Mouse (Mus musculus): ENCODE data around the gene Cdh13. TPM values are rescaled to one million over a fixed set of nuclear protein-coding genes. Genes with fewer than 3 reads are reported as not detected.

Gene Cdh13
- polyA plus RNA-seq, 1 experiment from 2014 or later = 1.5 TPM

GRCm38 (mm10) chr8:118393909-118394650 is 110.5 kb downstream of the Cdh13 start:
- Histone ChIP-seq H3K27ac (no peak overlapping the region), H3K27me3 (replicated peaks) (no peaks in the 10 kb centered on the region), H3K4me2 (no peak overlapping the region), H3K9ac (no peak overlapping the region), H3K9me3 (replicated peaks) (0 out of 2 replicates have a peak, but pooled peaks cover 3% of the 10 kb centered on the region), H3K4me3 (no peak overlapping the region), H3K4me1 (no peaks in the 10 kb centered on the region), H3K36me3 (no peaks in the 10 kb centered on the region)
- ATAC-seq = no peak
- 59% methylated on average over 7 of the region's 7 CpGs for WGBS (ENCODE audit: insufficient replicate concordance)

- H3K27me3 ChIP-seq (replicated peaks) = no peaks in the 10 kb centered on the region
- H3K9me3 ChIP-seq (replicated peaks) = 0 out of 2 replicates have a peak, but pooled peaks cover 2% of the 10 kb centered on the region
- H3K9ac ChIP-seq = no peak overlapping the region
- no peak overlapping the region for H3K4me3 ChIP-seq
- H3K27ac ChIP-seq = no peak overlapping the region
- H3K4me1 ChIP-seq = no peaks in the 10 kb centered on the region
- ATAC-seq = no peak
- WGBS (ENCODE audit: insufficient replicate concordance) = 59% methylated on average over 4 of the region's 4 CpGs
- no peak overlapping the region for H3K4me2 ChIP-seq
- H3K36me3 ChIP-seq = no peaks in the 10 kb centered on the region
Measured at GRCm38 (mm10) chr8:118395178-118395577, 111.6 kb downstream of the Cdh13 start.

GRCm38 (mm10) chr8:118404836-118405235 is 121.3 kb downstream of the Cdh13 start:
- H3K4me3 ChIP-seq = no peak overlapping the region

GRCm38 (mm10) chr8:118407322-118407721 is 123.8 kb downstream of the Cdh13 start:
- Histone ChIP-seq H3K27me3 (replicated peaks) (no peaks in the 10 kb centered on the region), H3K4me2 (no peak overlapping the region), H3K4me1 (no peaks in the 10 kb centered on the region), H3K27ac (no peak overlapping the region), H3K9me3 (replicated peaks) (no peaks in the 10 kb centered on the region), H3K36me3 (no peaks in the 10 kb centered on the region), H3K4me3 (no peak overlapping the region), H3K9ac (no peak overlapping the region)
- 55% methylated on average over 6 of the region's 6 CpGs for WGBS (ENCODE audit: insufficient replicate concordance)
- no peak for ATAC-seq

More at GRCm38 (mm10) chr8:118404836-118405235, 121.3 kb downstream of the Cdh13 start:
- H3K4me2 ChIP-seq = no peak overlapping the region
- no peaks in the 10 kb centered on the region for H3K36me3 ChIP-seq
- 81% methylated on average over 3 of the region's 3 CpGs for WGBS (ENCODE audit: insufficient replicate concordance)
- no peak overlapping the region for H3K27ac ChIP-seq
- no peaks in the 10 kb centered on the region for H3K4me1 ChIP-seq
- no peaks in the 10 kb centered on the region for H3K9me3 ChIP-seq (replicated peaks)
- no peak overlapping the region for H3K9ac ChIP-seq
- no peaks in the 10 kb centered on the region for H3K27me3 ChIP-seq (replicated peaks)
- ATAC-seq = no peak

GRCm38 (mm10) chr8:118409396-118409795 is 125.9 kb downstream of the Cdh13 start:
- Histone ChIP-seq H3K27me3 (replicated peaks) (no peaks in the 10 kb centered on the region), H3K4me1 (no peaks in the 10 kb centered on the region), H3K9ac (no peak overlapping the region), H3K36me3 (no peaks in the 10 kb centered on the region), H3K9me3 (replicated peaks) (no peaks in the 10 kb centered on the region), H3K27ac (no peak overlapping the region), H3K4me2 (no peak overlapping the region), H3K4me3 (no peak overlapping the region)
- WGBS (ENCODE audit: insufficient replicate concordance) = 57% methylated on average over 3 of the region's 3 CpGs
- ATAC-seq = no peak

- ATAC-seq = no peak
- no peaks in the 10 kb centered on the region for H3K9me3 ChIP-seq (replicated peaks)
- WGBS (ENCODE audit: insufficient replicate concordance) = 68% methylated on average over 4 of the region's 4 CpGs
- H3K27me3 ChIP-seq (replicated peaks) = no peaks in the 10 kb centered on the region
- H3K4me1 ChIP-seq = no peaks in the 10 kb centered on the region
- H3K4me3 ChIP-seq = no peak overlapping the region
- no peak overlapping the region for H3K4me2 ChIP-seq
- H3K9ac ChIP-seq = no peak overlapping the region
- H3K27ac ChIP-seq = no peak overlapping the region
- no peaks in the 10 kb centered on the region for H3K36me3 ChIP-seq
Measured at GRCm38 (mm10) chr8:118410341-118410970, 126.9 kb downstream of the Cdh13 start.

GRCm38 (mm10) chr8:118415672-118416071 is 132.1 kb downstream of the Cdh13 start:
- no peak overlapping the region for H3K27ac ChIP-seq
- WGBS (ENCODE audit: insufficient replicate concordance) = 77% methylated on average over 7 of the region's 7 CpGs
- H3K36me3 ChIP-seq = no peaks in the 10 kb centered on the region
- no peaks in the 10 kb centered on the region for H3K9me3 ChIP-seq (replicated peaks)
- ATAC-seq = no peak
- no peaks in the 10 kb centered on the region for H3K27me3 ChIP-seq (replicated peaks)
- H3K9ac ChIP-seq = no peak overlapping the region
- H3K4me2 ChIP-seq = no peak overlapping the region
- no peak overlapping the region for H3K4me3 ChIP-seq
- H3K4me1 ChIP-seq = no peaks in the 10 kb centered on the region

- Histone ChIP-seq H3K4me2 (no peak overlapping the region), H3K9me3 (replicated peaks) (no peaks in the 10 kb centered on the region), H3K36me3 (no peaks in the 10 kb centered on the region), H3K9ac (no peak overlapping the region), H3K27ac (no peak overlapping the region), H3K4me3 (no peak overlapping the region), H3K27me3 (replicated peaks) (no peaks in the 10 kb centered on the region), H3K4me1 (no peaks in the 10 kb centered on the region)
- ATAC-seq = no peak
- WGBS (ENCODE audit: insufficient replicate concordance) = 74% methylated on average over 4 of the region's 4 CpGs
Measured at GRCm38 (mm10) chr8:118416811-118417355, 133.3 kb downstream of the Cdh13 start.

- H3K4me1 ChIP-seq = no peaks in the 10 kb centered on the region
- ATAC-seq = no peak
- H3K36me3 ChIP-seq = no peaks in the 10 kb centered on the region
- H3K4me2 ChIP-seq = no peak overlapping the region
- no peak overlapping the region for H3K9ac ChIP-seq
- 78% methylated on average over 10 of the region's 10 CpGs for WGBS (ENCODE audit: insufficient replicate concordance)
- no peaks in the 10 kb centered on the region for H3K27me3 ChIP-seq (replicated peaks)
- H3K4me3 ChIP-seq = no peak overlapping the region
- H3K9me3 ChIP-seq (replicated peaks) = no peaks in the 10 kb centered on the region
- H3K27ac ChIP-seq = no peak overlapping the region
Measured at GRCm38 (mm10) chr8:118422624-118423023, 139.1 kb downstream of the Cdh13 start.

- Histone ChIP-seq H3K27me3 (replicated peaks) (no peaks in the 10 kb centered on the region), H3K4me1 (no peaks in the 10 kb centered on the region), H3K4me3 (no peak overlapping the region), H3K4me2 (no peak overlapping the region), H3K27ac (no peak overlapping the region), H3K9me3 (replicated peaks) (0 out of 2 replicates have a peak, but pooled peaks cover 3% of the 10 kb centered on the region), H3K9ac (no peak overlapping the region), H3K36me3 (no peaks in the 10 kb centered on the region)
- ATAC-seq = no peak
- WGBS (ENCODE audit: insufficient replicate concordance) = 74% methylated on average over 7 of the region's 7 CpGs
Measured at GRCm38 (mm10) chr8:118428941-118429340, 145.4 kb downstream of the Cdh13 start.

GRCm38 (mm10) chr8:118431731-118432440 is 148.4 kb downstream of the Cdh13 start:
- Histone ChIP-seq H3K27me3 (replicated peaks) (no peaks in the 10 kb centered on the region), H3K9me3 (replicated peaks) (0 out of 2 replicates have a peak, but pooled peaks cover 3% of the 10 kb centered on the region), H3K27ac (no peak overlapping the region), H3K4me2 (no peak overlapping the region), H3K36me3 (no peaks in the 10 kb centered on the region), H3K9ac (no peak overlapping the region), H3K4me1 (no peaks in the 10 kb centered on the region), H3K4me3 (no peak overlapping the region)
- WGBS (ENCODE audit: insufficient replicate concordance) = 62% methylated on average over 11 of the region's 11 CpGs
- no peak for ATAC-seq

All from liver, embryonic 12.5 days (tissue).